Mouse (Mus musculus): Measurements from ENCODE around the gene Gprasp1. TPM values are rescaled to one million over a fixed set of nuclear protein-coding genes. Genes with fewer than 3 reads are reported as not detected.

Gprasp1 gene
- polyA plus RNA-seq (2015; fragmentation: Nextera tagmentation; extraction: Ambion mirVana) = 10.9 and 11.3 TPM in 2 replicates

DNA sequence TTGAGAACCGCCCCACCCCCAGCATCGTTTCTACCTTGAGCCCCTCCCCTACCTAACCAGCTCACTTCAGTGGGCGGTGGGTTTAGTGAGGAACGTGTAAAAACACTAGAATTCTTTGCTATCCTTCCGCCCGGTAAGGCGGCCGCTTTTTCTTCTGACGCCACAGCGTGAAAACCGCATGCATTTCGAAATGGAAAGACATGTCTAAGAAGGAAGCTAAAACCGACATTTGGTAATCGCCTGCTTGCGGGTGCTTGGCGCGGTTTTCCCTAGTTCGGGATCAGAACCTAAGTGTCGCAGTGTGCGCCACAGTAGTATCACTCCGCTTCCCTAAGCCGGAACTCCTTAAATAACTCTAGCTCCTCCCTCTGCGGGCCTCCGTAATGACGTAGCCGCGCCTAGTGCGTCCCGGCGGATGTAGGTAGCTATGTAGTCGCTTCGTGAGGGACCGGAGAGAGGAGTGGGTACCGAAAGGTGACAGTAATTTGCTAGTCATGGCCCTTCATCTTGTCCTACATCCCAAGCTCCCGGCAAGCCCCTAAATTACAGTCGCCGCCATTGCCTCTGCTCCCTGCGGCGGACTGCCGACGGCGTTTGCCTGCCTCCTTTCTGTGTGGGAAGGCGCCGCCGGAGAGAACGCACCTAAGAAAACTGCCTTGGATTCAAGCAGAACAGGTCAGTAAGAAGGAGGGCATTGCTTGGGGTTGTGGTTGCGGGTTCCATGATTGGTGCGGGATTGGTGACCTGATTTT lies at the start of gene Gprasp1, which contains the start of gene Armcx5:
TSS of gene Gprasp1 (plus strand) at position 430 of the 752 bp plus-strand sequence.
TSS of gene Armcx5 (plus strand) at position 430 of the 752 bp plus-strand sequence.
- Histone ChIP-seq H3K9me3 (ENCODE audit: control insufficient read depth, low read length) (no peaks in the 10 kb centered on the region), H3K4me2 (replicated peaks; ENCODE audit: low read depth) (peak within 1 kb of the TSS; percentile 51), H3K4me3 (ENCODE audit: low read depth, low read length) (peak within 1 kb of the TSS; percentile 55), H3K4me1 (replicated peaks; ENCODE audit: control insufficient read depth, insufficient read depth) (no peaks in the 10 kb centered on the region), H3K27ac (replicated peaks) (peak within 1 kb of the TSS; percentile 65), H3K36me3 (ENCODE audit: control insufficient read depth, insufficient read depth, low read length) (no peaks in the 10 kb centered on the region), H3K9ac (ENCODE audit: low read length) (peak within 1 kb of the TSS; percentile 70), H3K27me3 (ENCODE audit: control insufficient read depth, insufficient read depth, low read length) (no peaks in the 10 kb centered on the region)
- ATAC-seq (ENCODE audit: low FRiP score, low TSS enrichment) (peak; percentile 97), DNase-seq (ENCODE audit: low spot score) (peak; percentile 81)
- TF ChIP-seq EP300 (optimal IDR thresholded peaks at IDR 0.05) (no peak), CTCF (IDR thresholded peaks at IDR 0.05; ENCODE audit: low read depth) (no peak)
- 19% methylated on average over 48 of the region's 48 CpGs for WGBS

DNA sequence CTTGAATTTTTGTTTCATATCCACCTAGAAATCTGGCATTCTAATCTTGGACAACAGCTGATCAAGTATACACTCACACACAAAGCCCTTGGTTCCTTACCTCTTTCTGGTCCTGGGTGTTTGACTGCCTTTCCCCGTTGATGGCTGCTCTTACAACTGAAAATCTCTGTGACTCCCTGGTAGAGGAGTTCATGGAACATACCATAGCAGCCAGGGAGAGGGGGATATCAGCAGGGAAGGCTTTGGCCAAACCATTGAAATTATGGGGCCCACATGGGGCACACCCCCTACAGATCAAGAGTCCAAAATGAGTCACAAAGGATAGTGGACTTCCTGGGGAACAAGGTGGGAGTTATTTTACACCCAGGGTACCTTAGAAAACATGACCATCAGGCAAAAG lies 48.9 kb upstream of the Gprasp1 start, which contains the start of gene Tcp11x2:
TSS of gene Tcp11x2 (minus strand) at position 158 of the 400 bp plus-strand sequence.
- no peak within 1 kb of the TSS for H3K4me2 ChIP-seq (replicated peaks; ENCODE audit: low read depth)
- no peak within 1 kb of the TSS for H3K27ac ChIP-seq (replicated peaks)
- no peak for ATAC-seq (ENCODE audit: low FRiP score, low TSS enrichment)
- H3K27me3 ChIP-seq (ENCODE audit: control insufficient read depth, insufficient read depth, low read length) = no peaks in the 10 kb centered on the region
- no peak for TF ChIP-seq EP300 (optimal IDR thresholded peaks at IDR 0.05)
- no peak for TF ChIP-seq CTCF (IDR thresholded peaks at IDR 0.05; ENCODE audit: low read depth)
- DNase-seq (ENCODE audit: low spot score) = no peak
- no peaks in the 10 kb centered on the region for H3K4me1 ChIP-seq (replicated peaks; ENCODE audit: control insufficient read depth, insufficient read depth)
- H3K9me3 ChIP-seq (ENCODE audit: control insufficient read depth, low read length) = no peaks in the 10 kb centered on the region
- no peak within 1 kb of the TSS for H3K4me3 ChIP-seq (ENCODE audit: low read depth, low read length)
- 50% methylated on average over 1 of the region's 1 CpGs for WGBS
- H3K36me3 ChIP-seq (ENCODE audit: control insufficient read depth, insufficient read depth, low read length) = no peaks in the 10 kb centered on the region
- H3K9ac ChIP-seq (ENCODE audit: low read length) = no peak within 1 kb of the TSS

DNA sequence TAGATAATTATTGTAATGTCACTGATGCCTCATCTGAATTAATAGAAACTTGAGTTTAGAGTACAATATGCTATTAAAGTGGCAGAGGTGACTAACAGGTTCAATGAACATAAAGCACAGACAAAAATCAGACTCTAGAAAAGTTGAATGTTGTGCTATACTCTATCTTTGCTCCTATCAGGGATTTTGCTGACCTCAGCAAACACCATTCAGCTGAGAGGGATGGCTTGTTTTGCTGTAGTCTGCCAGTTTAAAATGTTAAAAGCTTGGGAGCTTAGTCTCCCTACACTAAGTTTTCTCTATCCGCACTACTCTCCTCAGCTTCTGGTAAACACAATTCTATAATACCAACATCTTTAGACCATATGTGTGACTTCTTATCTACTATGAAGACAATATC lies 39.4 kb upstream of the Gprasp1 start:
- no peak for TF ChIP-seq CTCF (IDR thresholded peaks at IDR 0.05; ENCODE audit: low read depth)
- TF ChIP-seq EP300 (optimal IDR thresholded peaks at IDR 0.05) = no peak
- H3K4me3 ChIP-seq (ENCODE audit: low read depth, low read length) = no peak overlapping the region
- 87% methylated on average over 1 of the region's 1 CpGs for WGBS
- H3K4me1 ChIP-seq (replicated peaks; ENCODE audit: control insufficient read depth, insufficient read depth) = no peaks in the 10 kb centered on the region
- ATAC-seq (ENCODE audit: low FRiP score, low TSS enrichment) (no peak), DNase-seq (ENCODE audit: low spot score) (no peak)
- H3K9me3 ChIP-seq (ENCODE audit: control insufficient read depth, low read length) = no peaks in the 10 kb centered on the region
- no peak overlapping the region for H3K9ac ChIP-seq (ENCODE audit: low read length)
- H3K27ac ChIP-seq (replicated peaks) = no peak overlapping the region
- H3K36me3 ChIP-seq (ENCODE audit: control insufficient read depth, insufficient read depth, low read length) = no peaks in the 10 kb centered on the region
- H3K27me3 ChIP-seq (ENCODE audit: control insufficient read depth, insufficient read depth, low read length) = no peaks in the 10 kb centered on the region
- no peak overlapping the region for H3K4me2 ChIP-seq (replicated peaks; ENCODE audit: low read depth)

DNA sequence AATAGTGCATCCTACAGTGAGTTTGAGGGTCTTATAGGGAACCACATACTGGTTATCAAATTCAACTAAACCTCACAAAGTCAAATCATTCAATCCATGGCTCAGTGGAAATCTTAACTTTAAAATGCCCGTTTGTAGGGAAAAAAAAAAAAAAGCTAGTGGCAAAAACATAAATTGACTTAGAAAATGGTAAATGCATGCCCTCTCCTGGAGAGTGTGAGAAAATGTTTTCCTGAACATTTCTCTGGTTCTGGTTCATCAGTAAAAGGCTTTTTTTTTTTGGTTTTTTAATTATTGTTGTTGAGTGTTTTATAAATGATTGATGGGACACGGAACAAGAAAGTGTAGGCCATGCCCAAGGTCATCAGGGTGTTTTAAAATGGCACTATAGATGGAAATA lies 38.2 kb upstream of the Gprasp1 start:
- H3K4me2 ChIP-seq (replicated peaks; ENCODE audit: low read depth) = no peak overlapping the region
- H3K9ac ChIP-seq (ENCODE audit: low read length) = no peak overlapping the region
- ATAC-seq (ENCODE audit: low FRiP score, low TSS enrichment) = no peak
- H3K4me3 ChIP-seq (ENCODE audit: low read depth, low read length) = no peak overlapping the region
- H3K4me1 ChIP-seq (replicated peaks; ENCODE audit: control insufficient read depth, insufficient read depth) = no peaks in the 10 kb centered on the region
- no peak overlapping the region for H3K27ac ChIP-seq (replicated peaks)
- TF ChIP-seq CTCF (IDR thresholded peaks at IDR 0.05; ENCODE audit: low read depth) (peak; percentile 46), EP300 (optimal IDR thresholded peaks at IDR 0.05) (no peak)
- no peak for DNase-seq (ENCODE audit: low spot score)
- H3K27me3 ChIP-seq (ENCODE audit: control insufficient read depth, insufficient read depth, low read length) = no peaks in the 10 kb centered on the region
- 41% methylated on average over 2 of the region's 2 CpGs for WGBS
- no peaks in the 10 kb centered on the region for H3K36me3 ChIP-seq (ENCODE audit: control insufficient read depth, insufficient read depth, low read length)
- no peaks in the 10 kb centered on the region for H3K9me3 ChIP-seq (ENCODE audit: control insufficient read depth, low read length)

DNA sequence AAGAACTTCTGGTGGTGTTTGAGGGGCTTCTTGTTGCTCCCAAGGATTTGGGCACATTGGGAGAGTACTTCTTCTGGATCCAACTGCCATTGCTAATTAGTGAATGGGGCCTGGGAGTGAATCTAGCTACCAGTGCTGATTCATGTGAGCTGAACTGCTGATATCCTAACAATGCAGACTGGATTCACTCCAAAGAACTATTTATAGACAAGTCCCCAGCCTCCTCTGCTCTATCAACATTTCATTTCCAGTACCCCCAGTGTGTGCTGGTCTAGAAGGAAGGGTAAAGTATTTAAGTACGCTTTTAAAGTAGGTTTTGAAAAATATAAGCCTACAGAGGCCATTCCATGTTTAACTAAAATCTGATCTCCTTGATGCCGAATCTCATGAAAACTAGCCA lies 29.7 kb upstream of the Gprasp1 start:
- Histone ChIP-seq H3K4me1 (replicated peaks; ENCODE audit: control insufficient read depth, insufficient read depth) (no peaks in the 10 kb centered on the region), H3K27me3 (ENCODE audit: control insufficient read depth, insufficient read depth, low read length) (no peaks in the 10 kb centered on the region), H3K9ac (ENCODE audit: low read length) (no peak overlapping the region), H3K4me2 (replicated peaks; ENCODE audit: low read depth) (no peak overlapping the region), H3K36me3 (ENCODE audit: control insufficient read depth, insufficient read depth, low read length) (no peaks in the 10 kb centered on the region), H3K4me3 (ENCODE audit: low read depth, low read length) (no peak overlapping the region), H3K27ac (replicated peaks) (no peak overlapping the region), H3K9me3 (ENCODE audit: control insufficient read depth, low read length) (no peaks in the 10 kb centered on the region)
- ATAC-seq (ENCODE audit: low FRiP score, low TSS enrichment) (no peak), DNase-seq (ENCODE audit: low spot score) (no peak)
- TF ChIP-seq CTCF (IDR thresholded peaks at IDR 0.05; ENCODE audit: low read depth) = no peak
- no peak for TF ChIP-seq EP300 (optimal IDR thresholded peaks at IDR 0.05)
- WGBS = 74% methylated on average over 2 of the region's 2 CpGs

DNA sequence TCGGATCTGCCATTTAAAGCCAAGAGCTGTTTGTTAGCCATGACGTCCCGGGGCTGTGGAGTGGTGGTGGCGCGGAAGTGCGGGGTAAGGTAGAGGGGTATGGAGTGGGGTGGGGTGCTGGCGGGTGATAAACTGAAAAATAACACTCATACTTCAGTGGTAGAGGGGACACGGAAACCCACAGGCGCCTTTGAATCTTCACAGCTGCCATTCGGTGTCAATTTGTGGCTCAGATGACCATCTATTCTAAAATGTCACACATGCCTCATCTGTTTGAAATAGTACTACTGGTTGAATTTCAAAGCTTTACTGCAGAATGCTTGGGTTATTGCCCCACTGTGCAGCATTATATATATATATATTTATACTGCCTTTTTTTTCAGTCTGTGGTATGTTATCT lies 17.4 kb upstream of the Gprasp1 start, which contains the start of gene Tmsb15a:
TSS of gene Tmsb15a (minus strand) at position 101 of the 400 bp plus-strand sequence.
- H3K4me3 ChIP-seq (ENCODE audit: low read depth, low read length) = no peak within 1 kb of the TSS
- no peak within 1 kb of the TSS for H3K27ac ChIP-seq (replicated peaks)
- H3K4me1 ChIP-seq (replicated peaks; ENCODE audit: control insufficient read depth, insufficient read depth) = no peaks in the 10 kb centered on the region
- no peaks in the 10 kb centered on the region for H3K27me3 ChIP-seq (ENCODE audit: control insufficient read depth, insufficient read depth, low read length)
- H3K9ac ChIP-seq (ENCODE audit: low read length) = no peak within 1 kb of the TSS
- no peak within 1 kb of the TSS for H3K4me2 ChIP-seq (replicated peaks; ENCODE audit: low read depth)
- ATAC-seq (ENCODE audit: low FRiP score, low TSS enrichment) (no peak), DNase-seq (ENCODE audit: low spot score) (no peak)
- TF ChIP-seq EP300 (optimal IDR thresholded peaks at IDR 0.05) (no peak), CTCF (IDR thresholded peaks at IDR 0.05; ENCODE audit: low read depth) (no peak)
- WGBS = 83% methylated on average over 10 of the region's 10 CpGs
- H3K36me3 ChIP-seq (ENCODE audit: control insufficient read depth, insufficient read depth, low read length) = no peaks in the 10 kb centered on the region
- H3K9me3 ChIP-seq (ENCODE audit: control insufficient read depth, low read length) = no peaks in the 10 kb centered on the region
